Mouse (Mus musculus) small intestine, adult 2 months (tissue): Measurements from ENCODE around the gene Adam15. TPM values are rescaled to one million over a fixed set of nuclear protein-coding genes. Genes with fewer than 3 reads are reported as not detected.

Experiments used
- H3K27ac ChIP-seq: fragments of 200-500 bp; 2 replicates; pipeline ENCODE4 v1.5.1; 2012; ENCODE audit warnings: low read depth, low read length, control low read depth, inconsistent platforms; ENCODE audit not compliant: insufficient read depth
- H3K27me3 ChIP-seq: fragments of 200-500 bp; 2 replicates; pipeline ENCODE4 v1.6.1; 2012; ENCODE audit warnings: mild to moderate bottlenecking, moderate library complexity, low read length, inconsistent platforms; ENCODE audit not compliant: control insufficient read depth, insufficient read depth
- H3K36me3 ChIP-seq: fragments of 200-500 bp; 2 replicates; pipeline ENCODE4 v1.6.1; 2012; ENCODE audit warnings: mild to moderate bottlenecking, low read length, control low read depth, inconsistent platforms; ENCODE audit not compliant: control insufficient read depth, insufficient read depth
- H3K4me1 ChIP-seq: fragments of 200-500 bp; 2 replicates; pipeline ENCODE4 v1.6.1; 2012; ENCODE audit warnings: low read length, inconsistent platforms, mixed read lengths; ENCODE audit not compliant: control insufficient read depth, insufficient read depth, insufficient read length
- H3K4me3 ChIP-seq: fragments of 200-500 bp; 2 replicates; pipeline ENCODE4 v1.5.1; 2012; ENCODE audit warnings: low read depth, mild to moderate bottlenecking, control low read depth, inconsistent platforms, low read length, moderate library complexity
- CTCF ChIP-seq: fragments of 200-500 bp; IDR thresholded peaks from 2 replicates; pipeline ENCODE4 v1.5.1; 2012; ENCODE audit warnings: low read depth, mild to moderate bottlenecking, control low read depth, inconsistent platforms, low read length, moderate library complexity, mixed read lengths; ENCODE audit not compliant: insufficient replicate concordance, insufficient read length; ENCODE audit errors: extremely low read depth
- POLR2A ChIP-seq: fragments of 200-500 bp; IDR thresholded peaks from 2 replicates; pipeline ENCODE4 v1.6.1; 2012; ENCODE audit warnings: low read depth, mild to moderate bottlenecking, control low read depth, inconsistent platforms, low read length, moderate library complexity
- WGBS: fragments of 180-500 bp; shearing (Covaris S2); methylation state at CpG from one replicate; pipeline ENCODE4 v1.1.7; 2018; 5-methylcytosine and 5-hydroxymethylcytosine counted together
- polyA plus RNA-seq: library from polyadenylated mRNA; depleted of rRNA; stranded (reverse); fragments of >200 nt; gene quantifications from 2 replicates; pipeline ENCODE4 v1.2.3, GENCODE M21; 2012

Gene Adam15
- polyA plus RNA-seq, 1 experiment = 70.7 TPM

GRCm38 (mm10) chr3:89305105-89305504 is 44.7 kb downstream of the Adam15 start:
- Histone ChIP-seq H3K4me1 (peaks cover 32% of the 10 kb centered on the region), H3K27ac (peak overlapping the region; percentile 72), H3K4me3 (no peak overlapping the region), H3K36me3 (no peaks in the 10 kb centered on the region), H3K27me3 (no peaks in the 10 kb centered on the region)
- TF ChIP-seq POLR2A (no peak), CTCF (no peak)
- 29% methylated on average over 4 of the region's 4 CpGs for WGBS

- Histone ChIP-seq H3K36me3 (no peaks in the 10 kb centered on the region), H3K4me3 (no peak overlapping the region), H3K27ac (0 out of 2 replicates have a peak overlapping the region, but pooled peaks have one; percentile 27), H3K4me1 (peaks cover 32% of the 10 kb centered on the region), H3K27me3 (no peaks in the 10 kb centered on the region)
- TF ChIP-seq CTCF (no peak), POLR2A (no peak)
- 42% methylated on average over 6 of the region's 6 CpGs for WGBS
These were observed 45.4 kb downstream of the Adam15 start for GRCm38 (mm10) chr3:89304440-89304839.

- peak overlapping the region; percentile 89 for H3K27ac ChIP-seq
- WGBS = 39% methylated on average over 2 of the region's 2 CpGs
- no peak overlapping the region for H3K4me3 ChIP-seq
- H3K27me3 ChIP-seq = no peaks in the 10 kb centered on the region
- peaks cover 33% of the 10 kb centered on the region for H3K4me1 ChIP-seq
- no peak for TF ChIP-seq POLR2A
- no peak for TF ChIP-seq CTCF
- H3K36me3 ChIP-seq = no peaks in the 10 kb centered on the region
These were observed 49.3 kb downstream of the Adam15 start for GRCm38 (mm10) chr3:89300514-89300913.

DNA sequence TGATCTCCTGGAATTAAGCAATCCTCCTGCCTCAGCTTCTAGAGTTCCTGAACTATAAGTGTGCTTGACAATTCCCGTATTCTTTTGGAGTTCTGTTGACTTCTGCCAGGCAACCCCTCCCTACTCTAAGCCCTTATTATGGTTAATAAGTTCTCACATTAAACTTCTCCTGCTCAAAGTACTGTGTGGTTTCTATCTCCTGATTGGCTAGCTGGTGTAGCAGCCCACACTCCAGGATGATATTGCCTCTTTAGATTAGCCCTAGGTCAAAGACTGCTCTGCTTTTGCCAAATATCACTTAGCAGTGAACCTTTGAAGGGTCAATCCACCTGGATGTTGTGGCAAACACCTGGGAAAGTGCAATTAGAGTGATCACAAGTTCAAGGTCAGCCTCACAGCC is 49.7 kb downstream of the Adam15 start:
- Histone ChIP-seq H3K4me3 (no peak overlapping the region), H3K36me3 (no peaks in the 10 kb centered on the region), H3K27me3 (no peaks in the 10 kb centered on the region), H3K27ac (peak overlapping the region; percentile 89), H3K4me1 (peaks cover 29% of the 10 kb centered on the region)
- TF ChIP-seq POLR2A (no peak), CTCF (no peak)
- WGBS = 11% methylated on average over 1 of the region's 1 CpGs

- Histone ChIP-seq H3K36me3 (no peaks in the 10 kb centered on the region), H3K4me1 (peaks cover 24% of the 10 kb centered on the region), H3K27ac (peak overlapping the region; percentile 96), H3K4me3 (peak overlapping the region; percentile 51), H3K27me3 (no peaks in the 10 kb centered on the region)
- TF ChIP-seq POLR2A (peak; percentile 33; the same call in 1 of the 2 replicates), CTCF (no peak)
- WGBS = 2% methylated on average over 14 of the region's 14 CpGs
These were observed 50.3 kb downstream of the Adam15 start for GRCm38 (mm10) chr3:89299499-89299898.

DNA sequence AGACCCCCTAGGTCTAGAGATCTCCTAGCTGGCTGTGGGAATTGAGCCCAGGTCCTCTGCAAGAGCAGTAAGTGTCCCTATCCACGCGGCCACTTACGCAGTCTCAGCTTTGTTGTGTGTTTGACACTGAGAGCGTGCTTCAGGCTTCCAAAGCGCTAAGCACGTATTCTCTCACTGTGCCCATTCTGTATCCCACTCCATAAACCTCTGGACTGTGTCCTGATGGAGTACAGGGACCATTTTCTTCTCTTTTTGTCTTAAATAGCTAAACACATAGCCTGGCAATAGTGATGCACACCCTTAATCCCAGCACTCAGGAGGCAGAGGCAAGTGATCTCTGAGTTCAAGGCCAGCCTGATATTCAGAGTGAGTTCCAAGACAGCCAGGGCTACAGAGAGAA is 50.9 kb downstream of the Adam15 start:
- Histone ChIP-seq H3K36me3 (no peaks in the 10 kb centered on the region), H3K4me1 (peaks cover 23% of the 10 kb centered on the region; the same call in 1 of the 2 replicates), H3K27ac (peak overlapping the region; percentile 67), H3K4me3 (no peak overlapping the region), H3K27me3 (no peaks in the 10 kb centered on the region)
- WGBS = 67% methylated on average over 6 of the region's 6 CpGs
- TF ChIP-seq CTCF (no peak), POLR2A (no peak)

- H3K36me3 ChIP-seq = no peaks in the 10 kb centered on the region
- no peak overlapping the region for H3K4me3 ChIP-seq
- TF ChIP-seq CTCF (no peak), POLR2A (no peak)
- whole genome bisulfite sequencing = 41% methylated on average over 11 of the region's 11 CpGs
- peaks cover 31% of the 10 kb centered on the region for H3K4me1 ChIP-seq
- H3K27me3 ChIP-seq = no peaks in the 10 kb centered on the region
- H3K27ac ChIP-seq = no peak overlapping the region
These were observed 52.9 kb downstream of the Adam15 start for GRCm38 (mm10) chr3:89296761-89297396.
